Mouse (Mus musculus): ENCODE results near the gene Amigo3. TPM values are rescaled to one million over a fixed set of nuclear protein-coding genes. Genes with fewer than 3 reads are reported as not detected.

Amigo3 gene
- total RNA-seq, 2 experiments from 2014 or later: 1.5 to 2.0 TPM

Small RNA genes lying within 50 kb of the gene (microRNA-seq; reads per million reads assigned to microRNA genes)
- gene Gm47303: 0 reads per million in 2 experiments
- 0 reads per million in 2 experiments for gene Mir7088

Other genes with a start within 250 kb of the Amigo3 start
- 10 to 100 TPM; 57.0 to 57.8 TPM for gene Rbm6, start 179.9 kb upstream of the Amigo3 start, total RNA-seq (2021)
- 10 to 100 TPM; 21.2 to 21.9 TPM for gene Mon1a, start 165.0 kb upstream of the Amigo3 start, total RNA-seq (2021)
- 1 to 10 TPM; 1.2 to 1.7 TPM for gene Mst1r, start 146.3 kb upstream of the Amigo3 start, total RNA-seq (2021)
- not detected for gene Actl11, start 124.7 kb upstream of the Amigo3 start, total RNA-seq (2021)
- 100 to 1,000 TPM; 382 to 398 TPM for gene Camkv, start 117.5 kb upstream of the Amigo3 start, total RNA-seq (2021)
- 10 to 100 TPM in 1 of 2 experiments, 1 to 10 TPM in 1; 9.3 to 12.0 TPM for gene Traip, start 103.0 kb upstream of the Amigo3 start, total RNA-seq (2021)
- gene Uba7, start 77.7 kb upstream of the Amigo3 start, total RNA-seq (2021): 1 to 10 TPM; 3.6 to 4.2 TPM
- under 1 TPM in 1 of 2 experiments, not detected in 1; 0.79 TPM for gene Gm20661, start 70.1 kb upstream of the Amigo3 start, total RNA-seq (2021)
- 1 to 10 TPM; 2.7 to 3.1 TPM for gene Inka1, start 67.3 kb upstream of the Amigo3 start, total RNA-seq (2021)
- 1 to 10 TPM; 1.7 to 1.9 TPM for gene Cdhr4, start 60.7 kb upstream of the Amigo3 start, total RNA-seq (2021)
- 1 to 10 TPM; 2.1 to 3.2 TPM for gene Gm20662, start 56.8 kb upstream of the Amigo3 start, total RNA-seq (2021)
- 100 to 1,000 TPM; 175 to 179 TPM for gene Ip6k1, start 50.7 kb upstream of the Amigo3 start, total RNA-seq (2021)
- gene Gmppb, start 3.9 kb upstream of the Amigo3 start, total RNA-seq (2021): 10 to 100 TPM; 19.0 to 22.1 TPM
- not detected for gene Mst1, start 27.3 kb downstream of the Amigo3 start, total RNA-seq (2021)
- gene Rnf123, start 30.2 kb downstream of the Amigo3 start, total RNA-seq (2021): 100 to 1,000 TPM in 1 of 2 experiments, 10 to 100 TPM in 1; 93.9 to 103 TPM
- 10 to 100 TPM; 33.3 to 35.4 TPM for gene Apeh, start 41.4 kb downstream of the Amigo3 start, total RNA-seq (2021)
- 100 to 1,000 TPM; 223 to 244 TPM for gene Bsn, start 137.2 kb downstream of the Amigo3 start, total RNA-seq (2021)
- 100 to 1,000 TPM; 122 to 125 TPM for gene Dag1, start 210.8 kb downstream of the Amigo3 start, total RNA-seq (2021)
- gene Nicn1, start 237.3 kb downstream of the Amigo3 start, total RNA-seq (2021): 100 to 1,000 TPM; 108 to 118 TPM
- 10 to 100 TPM; 26.0 to 31.3 TPM for gene Amt, start 243.7 kb downstream of the Amigo3 start, total RNA-seq (2021)

All from left cerebral cortex, postnatal 14 days (tissue).